20 mouse cellular contexts compared by ENCODE assay signal in genomic region chr16:45937381-45937780, GRCm38 (mm10). TPM values are rescaled to one million over a fixed set of nuclear protein-coding genes. Genes with fewer than 3 reads are reported as not detected.
DNase-seq lines count a peak whose midpoint lies in the region; ATAC-seq and TF ChIP-seq lines count a peak whose summit lies in the region.
"Had no signal": no experiment of that assay in that cellular context is flagged by ENCODE, and none has a peak within 500 bp of the region (broad histone marks: within the 10 kb centered on the region; RNA-seq: fewer than 3 reads in every experiment).

No protein-coding gene starts in this region.

- WGBS in forebrain, embryonic 12.5 days: 74% methylated on average over 2 of the region's 2 CpGs
- WGBS in forebrain, embryonic 16.5 days: 73% methylated on average over 2 of the region's 2 CpGs

- H3K27ac ChIP-seq in forebrain, embryonic 12.5 days: 0 out of 2 replicates have a peak overlapping the region, but pooled peaks have one; percentile 21
- no peak overlapping the region for H3K27ac ChIP-seq in forebrain, embryonic 16.5 days (ENCODE audit: low read length)
- H3K27ac ChIP-seq in embryonic fibroblast, embryonic 13.5 days (ENCODE audit: insufficient read depth, low read length): peak overlapping the region; percentile 99
- H3K27ac ChIP-seq: embryonic facial prominence, embryonic 15.5 days; gastrocnemius, adult 2 months; hindbrain, embryonic 15.5 days had no signal

- DNase-seq in 3T3-L1 (ENCODE audit: low read depth, low spot score): peak; percentile 81
- DNase-seq in frontal cortex, postnatal 25 days (ENCODE audit: low spot score in 2 of 2): no peak
- no peak for DNase-seq in right cerebral cortex, postnatal 36 days (ENCODE audit: low spot score in 2 of 2)
- DNase-seq: adrenal gland, postnatal 14 days; cerebellum, adult 11-12 months; cerebellum, adult 9-10 months; cerebellum, postnatal 25 days; forebrain, postnatal 0 days; gastrocnemius, adult 2 months; gastrocnemius, postnatal 25 days; heart, adult 11 months; heart, postnatal 36 days had no signal

- H3K4me1 ChIP-seq in forebrain, embryonic 12.5 days: peaks cover 16% of the 10 kb centered on the region
- peaks cover 6% of the 10 kb centered on the region; the same call in 1 of the 2 replicates for H3K4me1 ChIP-seq in forebrain, embryonic 16.5 days (replicated peaks; ENCODE audit: control insufficient read depth, insufficient read depth, low read length)
- peaks cover 18% of the 10 kb centered on the region for H3K4me1 ChIP-seq in embryonic fibroblast, embryonic 13.5 days (ENCODE audit: control insufficient read depth, insufficient read depth, low read length)
- H3K4me1 ChIP-seq: heart, embryonic 13.5 days had no signal

- TF ChIP-seq POLR2A in embryonic fibroblast, embryonic 13.5 days (IDR thresholded peaks at IDR 0.05; ENCODE audit: low read depth, low read length): no peak

- H3K27me3 ChIP-seq in forebrain, embryonic 12.5 days: no peaks in the 10 kb centered on the region
- H3K27me3 ChIP-seq in forebrain, embryonic 16.5 days (replicated peaks; ENCODE audit: control insufficient read depth, insufficient read depth, low read length): no peaks in the 10 kb centered on the region
- H3K27me3 ChIP-seq: embryonic facial prominence, embryonic 15.5 days; heart, embryonic 13.5 days; hindbrain, embryonic 15.5 days; Patski had no signal

- no peak for TF ChIP-seq CTCF in embryonic fibroblast, embryonic 13.5 days (IDR thresholded peaks at IDR 0.05; ENCODE audit: borderline replicate concordance, insufficient read depth, low read length)

- no peaks in the 10 kb centered on the region for H3K9me3 ChIP-seq in forebrain, embryonic 12.5 days
- H3K9me3 ChIP-seq in forebrain, embryonic 16.5 days (ENCODE audit: control insufficient read depth, low read length): no peaks in the 10 kb centered on the region
- H3K9me3 ChIP-seq: embryonic facial prominence, embryonic 15.5 days; hindbrain, embryonic 15.5 days had no signal

- no peak for ATAC-seq in forebrain, embryonic 12.5 days (ENCODE audit: low FRiP score)
- no peak for ATAC-seq in forebrain, embryonic 16.5 days
- ATAC-seq: activated CD4-positive, CD25-positive, alpha-beta regulatory T cell, adult 4 months; Patski had no signal

- no peak overlapping the region for H3K4me2 ChIP-seq in forebrain, embryonic 12.5 days
- no peak overlapping the region for H3K4me2 ChIP-seq in forebrain, embryonic 16.5 days (ENCODE audit: low read length)
- H3K4me2 ChIP-seq: embryonic facial prominence, embryonic 15.5 days; heart, embryonic 13.5 days; hindbrain, embryonic 15.5 days had no signal

- no peak overlapping the region for H3K9ac ChIP-seq in forebrain, embryonic 12.5 days
- no peak overlapping the region for H3K9ac ChIP-seq in forebrain, embryonic 16.5 days (replicated peaks; ENCODE audit: low read depth, low read length)
- H3K9ac ChIP-seq: embryonic facial prominence, embryonic 15.5 days; forebrain, postnatal 0 days; heart, embryonic 13.5 days; hindbrain, embryonic 15.5 days had no signal

- no peak overlapping the region for H3K4me3 ChIP-seq in forebrain, embryonic 12.5 days (replicated peaks)
- no peak overlapping the region for H3K4me3 ChIP-seq in forebrain, embryonic 16.5 days (replicated peaks; ENCODE audit: low read length)
- no peak overlapping the region for H3K4me3 ChIP-seq in embryonic fibroblast, embryonic 13.5 days (ENCODE audit: insufficient read depth, low read length)
- H3K4me3 ChIP-seq: embryonic facial prominence, embryonic 15.5 days; gastrocnemius, adult 2 months; heart, embryonic 13.5 days; hindbrain, embryonic 15.5 days had no signal

- no peaks in the 10 kb centered on the region for H3K36me3 ChIP-seq in forebrain, embryonic 12.5 days (replicated peaks)
- no peaks in the 10 kb centered on the region for H3K36me3 ChIP-seq in forebrain, embryonic 16.5 days (ENCODE audit: control insufficient read depth, insufficient read depth)
- H3K36me3 ChIP-seq: embryonic facial prominence, embryonic 15.5 days; heart, embryonic 13.5 days; hindbrain, embryonic 15.5 days had no signal

RNA-seq across cellular contexts. Expression of gene Phldb2, which starts 16.0 kb away (rescaled TPM):
- 27.9 and 35.2 TPM in 2 replicates for polyA plus RNA-seq in forebrain, embryonic 12.5 days (2016; fragmentation: Nextera tagmentation; extraction: Ambion mirVana)
- polyA plus RNA-seq in forebrain, embryonic 16.5 days (2015; fragmentation: Nextera tagmentation; extraction: Ambion mirVana): 7.1 and 8.6 TPM in 2 replicates
- 253 and 317 TPM in 2 replicates for polyA plus RNA-seq in embryonic fibroblast, embryonic 13.5 days (2011; ENCODE audit: insufficient read length, low read depth, missing spikeins)
- polyA plus RNA-seq: activated CD4-positive, CD25-positive, alpha-beta regulatory T cell, adult 4 months had no signal
